Mouse (Mus musculus): ENCODE data around the gene Adgre5. TPM values are rescaled to one million over a fixed set of nuclear protein-coding genes. Genes with fewer than 3 reads are reported as not detected.
A peak's percentile ranks its signal among the peaks of the same experiment; 100 is the strongest.

The Adgre5 gene
- polyA plus RNA-seq, 1 experiment from 2014 or later, result 28.4 TPM

DNA sequence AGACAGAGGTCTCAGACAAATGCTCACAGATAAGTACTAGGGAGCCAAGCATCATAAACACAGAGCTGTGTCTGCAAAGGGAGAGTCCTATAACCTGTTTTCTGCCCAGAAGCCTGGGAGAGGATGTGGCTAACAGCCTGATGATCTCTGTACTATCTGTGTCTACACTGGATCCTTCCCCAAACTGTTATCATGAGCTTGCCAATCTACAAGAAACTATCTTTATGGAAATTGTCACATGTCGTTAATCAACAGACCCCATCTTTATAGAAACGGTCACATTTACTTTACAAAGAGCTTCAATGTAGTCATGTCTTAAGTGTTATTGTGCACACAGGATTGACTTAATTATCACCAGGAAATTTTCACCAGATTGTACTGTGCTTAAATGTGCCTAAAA lies 29.5 kb upstream of the Adgre5 start:
- H3K4me3 ChIP-seq, result no peak overlapping the region
- H3K4me1 ChIP-seq, result peaks cover 22% of the 10 kb centered on the region
- WGBS, result 77% methylated on average over 2 of the region's 2 CpGs
- no peaks in the 10 kb centered on the region for H3K27me3 ChIP-seq (replicated peaks)
- no peak overlapping the region for H3K4me2 ChIP-seq
- H3K9me3 ChIP-seq, result peaks cover 4% of the 10 kb centered on the region; the same call in 1 of the 2 replicates
- no peaks in the 10 kb centered on the region for H3K36me3 ChIP-seq
- no peak overlapping the region for H3K9ac ChIP-seq
- ATAC-seq (ENCODE audit: extremely low read depth, insufficient number of reproducible peaks, low FRiP score, low TSS enrichment), result no peak
- H3K27ac ChIP-seq (replicated peaks), result no peak overlapping the region

DNA sequence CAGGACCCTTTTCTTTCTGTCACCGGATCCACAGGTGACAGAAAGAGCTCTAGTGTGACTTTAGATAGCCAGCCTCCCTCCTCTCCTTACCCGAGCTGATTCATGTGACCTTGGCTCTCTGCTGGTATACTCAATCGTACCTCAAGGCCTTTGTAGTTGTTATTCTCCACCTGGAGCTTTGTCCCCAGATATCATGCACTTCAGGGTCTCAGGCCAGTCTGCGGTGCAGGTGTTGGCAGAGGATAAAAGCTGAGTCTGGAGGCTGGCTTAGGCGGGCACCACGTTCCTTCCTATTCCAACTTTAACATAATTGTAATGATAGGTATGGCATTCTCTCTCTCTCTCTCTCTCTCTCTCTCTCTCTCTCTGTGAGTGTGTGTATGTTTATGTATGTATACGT lies 28.6 kb upstream of the Adgre5 start:
- H3K9me3 ChIP-seq, result peaks cover 9% of the 10 kb centered on the region; the same call in 1 of the 2 replicates
- peaks cover 22% of the 10 kb centered on the region for H3K4me1 ChIP-seq
- H3K4me3 ChIP-seq, result no peak overlapping the region
- H3K9ac ChIP-seq, result no peak overlapping the region
- no peaks in the 10 kb centered on the region for H3K36me3 ChIP-seq
- no peaks in the 10 kb centered on the region for H3K27me3 ChIP-seq (replicated peaks)
- H3K4me2 ChIP-seq, result no peak overlapping the region
- H3K27ac ChIP-seq (replicated peaks), result no peak overlapping the region
- WGBS, result 61% methylated on average over 7 of the region's 7 CpGs
- ATAC-seq (ENCODE audit: extremely low read depth, insufficient number of reproducible peaks, low FRiP score, low TSS enrichment), result no peak

DNA sequence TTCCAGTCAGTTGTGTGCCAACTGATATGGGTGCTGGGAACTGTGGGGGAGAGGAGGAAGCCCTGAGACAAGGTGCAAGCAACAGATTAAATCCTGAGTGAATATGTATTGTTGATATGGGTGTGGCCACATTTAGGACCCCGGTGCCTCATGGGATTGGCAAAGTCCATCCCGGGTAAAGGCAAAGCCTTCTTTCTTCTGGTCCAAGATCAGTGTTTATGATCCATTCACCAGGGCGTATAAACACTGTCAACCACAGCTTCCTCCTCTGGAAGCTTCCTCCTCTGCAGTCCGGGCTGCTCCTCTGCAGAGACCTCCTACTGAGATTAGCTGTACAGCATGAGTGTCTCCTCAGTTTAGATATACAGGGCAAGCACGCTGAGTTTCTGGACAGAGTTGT lies 27.4 kb upstream of the Adgre5 start:
- Histone ChIP-seq H3K27ac (replicated peaks) (no peak overlapping the region), H3K36me3 (no peaks in the 10 kb centered on the region), H3K4me1 (peaks cover 22% of the 10 kb centered on the region), H3K27me3 (replicated peaks) (no peaks in the 10 kb centered on the region), H3K4me2 (no peak overlapping the region), H3K9me3 (peaks cover 9% of the 10 kb centered on the region; the same call in 1 of the 2 replicates), H3K4me3 (no peak overlapping the region), H3K9ac (no peak overlapping the region)
- WGBS, result 29% methylated on average over 5 of the region's 5 CpGs
- ATAC-seq (ENCODE audit: extremely low read depth, insufficient number of reproducible peaks, low FRiP score, low TSS enrichment), result no peak

DNA sequence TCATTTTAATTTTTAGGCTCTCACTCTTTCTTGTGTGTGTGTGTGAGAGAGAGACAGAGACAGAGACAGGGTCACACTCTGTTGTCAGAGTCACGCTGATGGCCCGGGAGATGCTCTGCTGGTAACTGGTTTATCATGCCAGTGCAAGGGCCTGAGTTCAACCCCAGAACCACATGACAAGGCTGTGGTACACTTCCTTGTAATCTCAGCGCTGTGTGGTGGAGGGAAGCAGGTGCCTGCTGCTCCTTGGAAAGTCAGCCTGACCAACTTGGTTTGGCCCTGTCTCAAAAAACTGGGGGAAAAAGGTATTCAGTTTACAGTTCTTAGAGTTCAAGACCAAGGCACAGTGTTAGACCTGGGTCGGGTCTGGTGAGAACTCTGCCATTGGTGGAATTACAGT lies 26.3 kb upstream of the Adgre5 start:
- Histone ChIP-seq H3K4me2 (no peak overlapping the region), H3K9me3 (peaks cover 9% of the 10 kb centered on the region; the same call in 1 of the 2 replicates), H3K27me3 (replicated peaks) (0 out of 2 replicates have a peak, but pooled peaks cover 2% of the 10 kb centered on the region), H3K4me3 (no peak overlapping the region), H3K9ac (no peak overlapping the region), H3K27ac (replicated peaks) (no peak overlapping the region), H3K4me1 (peaks cover 11% of the 10 kb centered on the region), H3K36me3 (no peaks in the 10 kb centered on the region)
- 86% methylated on average over 4 of the region's 4 CpGs for WGBS
- no peak for ATAC-seq (ENCODE audit: extremely low read depth, insufficient number of reproducible peaks, low FRiP score, low TSS enrichment)

DNA sequence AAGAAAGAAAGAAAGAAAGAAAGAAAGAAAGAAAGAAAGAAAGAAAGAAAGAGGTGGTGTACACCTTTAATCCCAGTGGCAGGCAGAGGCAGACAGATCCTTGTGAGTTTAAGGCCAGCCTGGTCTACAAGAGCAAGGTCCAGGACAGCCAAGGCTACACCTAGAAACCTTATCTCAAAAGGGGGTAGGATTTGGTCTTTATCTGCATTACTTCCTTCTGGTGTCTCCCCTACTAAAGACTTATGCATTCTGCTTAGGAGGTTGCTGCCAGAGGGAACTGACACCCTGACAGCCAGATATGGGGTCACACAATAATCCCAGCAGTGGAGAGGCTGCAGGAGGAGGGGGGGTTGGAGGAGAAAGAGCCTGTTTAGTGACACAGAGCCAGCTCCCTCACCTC lies 24.5 kb upstream of the Adgre5 start:
- ATAC-seq (ENCODE audit: extremely low read depth, insufficient number of reproducible peaks, low FRiP score, low TSS enrichment), result no peak
- 0 out of 2 replicates have a peak, but pooled peaks cover 2% of the 10 kb centered on the region for H3K27me3 ChIP-seq (replicated peaks)
- H3K4me1 ChIP-seq, result peaks cover 4% of the 10 kb centered on the region; the same call in 1 of the 2 replicates
- H3K9ac ChIP-seq, result no peak overlapping the region
- H3K9me3 ChIP-seq, result peaks cover 9% of the 10 kb centered on the region; the same call in 1 of the 2 replicates
- no peak overlapping the region for H3K4me2 ChIP-seq
- H3K27ac ChIP-seq (replicated peaks), result no peak overlapping the region
- no peak overlapping the region for H3K4me3 ChIP-seq
- H3K36me3 ChIP-seq, result no peaks in the 10 kb centered on the region

DNA sequence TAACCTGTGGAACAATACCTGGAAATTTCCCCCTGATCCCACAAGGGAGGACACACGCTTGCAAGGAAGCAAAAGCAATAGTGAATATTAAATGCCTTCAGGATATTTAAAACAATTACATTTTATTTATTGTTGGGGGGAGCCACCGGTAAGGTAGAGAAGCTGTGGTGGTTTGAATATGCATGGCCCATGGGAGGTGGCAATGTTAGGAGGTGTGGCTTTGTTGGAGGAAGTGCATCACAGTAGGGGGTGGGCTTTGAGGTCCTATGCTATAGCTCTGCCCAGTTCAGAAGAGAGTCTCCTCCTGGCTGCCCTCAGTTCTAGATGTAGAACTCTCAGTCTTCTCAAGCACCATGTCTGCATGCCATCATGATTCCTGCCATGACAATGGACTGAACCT lies 23.6 kb upstream of the Adgre5 start:
- Histone ChIP-seq H3K4me1 (peaks cover 4% of the 10 kb centered on the region; the same call in 1 of the 2 replicates), H3K36me3 (no peaks in the 10 kb centered on the region), H3K9me3 (peaks cover 9% of the 10 kb centered on the region; the same call in 1 of the 2 replicates), H3K4me3 (no peak overlapping the region), H3K9ac (no peak overlapping the region), H3K27ac (replicated peaks) (no peak overlapping the region), H3K4me2 (no peak overlapping the region), H3K27me3 (replicated peaks) (0 out of 2 replicates have a peak, but pooled peaks cover 2% of the 10 kb centered on the region)
- no peak for ATAC-seq (ENCODE audit: extremely low read depth, insufficient number of reproducible peaks, low FRiP score, low TSS enrichment)
- 82% methylated on average over 2 of the region's 2 CpGs for WGBS

DNA sequence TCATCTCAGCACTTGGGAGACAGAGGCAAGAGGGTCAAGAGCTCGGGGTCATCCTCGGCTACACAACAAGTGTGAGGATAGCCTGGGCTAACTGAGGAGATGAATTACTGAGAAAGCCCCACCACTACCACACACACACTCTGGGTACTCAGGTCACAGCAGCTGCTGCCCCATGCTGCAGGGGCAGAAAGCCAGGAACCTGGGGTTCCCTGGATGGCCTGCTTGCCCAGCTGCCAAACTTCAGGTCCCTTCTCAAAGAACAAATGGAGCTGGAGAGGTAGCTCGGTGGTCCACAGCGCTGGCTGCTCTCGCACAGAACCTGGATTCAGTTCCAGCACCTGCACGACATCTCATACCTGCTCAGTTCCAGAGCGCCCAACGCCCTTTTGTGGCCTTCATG lies 23.0 kb upstream of the Adgre5 start:
- H3K9me3 ChIP-seq, result peaks cover 9% of the 10 kb centered on the region; the same call in 1 of the 2 replicates
- H3K9ac ChIP-seq, result no peak overlapping the region
- 0 out of 2 replicates have a peak, but pooled peaks cover 2% of the 10 kb centered on the region for H3K27me3 ChIP-seq (replicated peaks)
- no peak overlapping the region for H3K4me2 ChIP-seq
- H3K4me3 ChIP-seq, result no peak overlapping the region
- no peaks in the 10 kb centered on the region for H3K36me3 ChIP-seq
- ATAC-seq (ENCODE audit: extremely low read depth, insufficient number of reproducible peaks, low FRiP score, low TSS enrichment), result no peak
- H3K27ac ChIP-seq (replicated peaks), result no peak overlapping the region
- 88% methylated on average over 8 of the region's 8 CpGs for WGBS
- peaks cover 8% of the 10 kb centered on the region; the same call in 1 of the 2 replicates for H3K4me1 ChIP-seq

DNA sequence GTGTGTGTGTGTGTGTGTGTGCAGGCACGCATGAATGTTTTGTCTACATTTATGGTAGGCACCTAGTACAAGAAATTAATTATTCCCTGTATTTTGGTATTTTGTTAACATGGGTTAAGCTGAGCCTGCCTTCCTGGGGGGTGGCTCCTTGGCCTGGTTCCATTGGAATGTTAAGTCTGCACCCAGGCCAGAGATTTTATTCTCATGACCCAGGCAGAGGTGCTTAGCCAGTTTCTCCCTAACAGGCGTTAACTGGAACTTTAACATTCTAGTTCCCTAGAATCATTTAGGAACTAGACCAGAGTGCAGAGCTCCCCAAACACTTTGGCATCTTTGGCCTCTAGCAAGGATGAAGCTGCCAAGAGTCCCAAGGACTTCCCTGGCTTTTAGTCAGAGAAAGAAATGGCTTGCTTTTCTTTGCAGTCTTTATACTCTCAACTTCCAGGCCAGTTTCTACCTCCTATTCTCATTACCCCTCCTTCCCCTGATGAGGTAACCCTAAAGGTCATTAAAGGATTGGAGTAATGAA lies 18.2 kb upstream of the Adgre5 start:
- Histone ChIP-seq H3K4me3 (no peak overlapping the region), H3K27me3 (replicated peaks) (0 out of 2 replicates have a peak, but pooled peaks cover 2% of the 10 kb centered on the region), H3K4me2 (no peak overlapping the region), H3K9ac (0 out of 2 replicates have a peak overlapping the region, but pooled peaks have one; percentile 28), H3K36me3 (no peaks in the 10 kb centered on the region), H3K27ac (replicated peaks) (no peak overlapping the region), H3K4me1 (0 out of 2 replicates have a peak, but pooled peaks cover 4% of the 10 kb centered on the region), H3K9me3 (peaks cover 5% of the 10 kb centered on the region; the same call in 1 of the 2 replicates)
- 67% methylated on average over 2 of the region's 2 CpGs for WGBS
- no peak for ATAC-seq (ENCODE audit: extremely low read depth, insufficient number of reproducible peaks, low FRiP score, low TSS enrichment)

DNA sequence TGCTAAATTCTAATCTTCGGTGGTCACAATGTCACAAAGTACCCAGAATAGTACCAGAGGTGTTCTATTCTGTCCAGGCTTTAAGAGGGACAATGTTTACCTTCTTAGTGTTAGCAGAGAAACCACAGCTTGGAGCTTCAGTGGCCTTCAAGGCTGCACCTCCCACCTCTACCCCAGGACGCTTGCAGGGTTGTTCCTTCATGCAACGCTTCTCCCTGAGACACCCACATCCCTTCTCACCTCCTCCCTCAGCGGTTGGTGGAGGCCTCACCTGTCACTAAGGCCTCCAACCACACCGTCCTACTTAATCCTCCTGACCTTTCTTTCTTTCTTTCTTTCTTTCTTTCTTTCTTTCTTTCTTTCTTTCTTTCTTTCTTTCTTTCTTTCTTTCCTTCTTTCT lies 17.2 kb upstream of the Adgre5 start:
- H3K4me1 ChIP-seq, result 0 out of 2 replicates have a peak, but pooled peaks cover 4% of the 10 kb centered on the region
- no peak overlapping the region for H3K9ac ChIP-seq
- 0 out of 2 replicates have a peak, but pooled peaks cover 2% of the 10 kb centered on the region for H3K27me3 ChIP-seq (replicated peaks)
- no peak for ATAC-seq (ENCODE audit: extremely low read depth, insufficient number of reproducible peaks, low FRiP score, low TSS enrichment)
- H3K4me2 ChIP-seq, result no peak overlapping the region
- no peak overlapping the region for H3K4me3 ChIP-seq
- 47% methylated on average over 5 of the region's 5 CpGs for WGBS
- peaks cover 5% of the 10 kb centered on the region; the same call in 1 of the 2 replicates for H3K9me3 ChIP-seq
- no peaks in the 10 kb centered on the region for H3K36me3 ChIP-seq
- no peak overlapping the region for H3K27ac ChIP-seq (replicated peaks)

DNA sequence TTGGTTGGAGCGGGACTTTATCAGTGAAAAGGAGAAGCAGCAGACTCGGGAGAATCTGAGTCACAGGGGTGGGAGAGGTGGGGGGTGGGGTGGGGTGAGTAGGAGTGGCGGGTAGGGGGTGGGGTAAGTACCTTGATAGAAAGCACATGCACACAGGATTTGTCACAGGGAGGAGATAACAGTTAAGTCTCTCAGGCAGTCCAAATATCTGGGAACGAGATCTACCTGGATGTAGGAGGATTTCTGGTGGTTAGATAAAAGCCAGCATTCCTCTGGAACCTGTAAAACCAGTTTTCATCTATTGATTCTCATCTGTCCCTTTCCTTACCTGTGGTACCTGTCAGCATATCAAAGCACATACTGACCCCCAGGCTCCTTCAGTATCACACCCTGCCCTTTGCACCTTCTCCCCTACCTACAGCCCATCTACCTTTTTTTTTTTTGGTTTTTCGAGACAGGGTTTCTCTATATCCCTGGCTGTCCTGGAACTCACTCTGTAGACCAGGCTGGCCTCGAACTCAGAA lies 16.0 kb upstream of the Adgre5 start:
- Histone ChIP-seq H3K9ac (no peak overlapping the region), H3K4me1 (0 out of 2 replicates have a peak, but pooled peaks cover 4% of the 10 kb centered on the region), H3K9me3 (peaks cover 5% of the 10 kb centered on the region; the same call in 1 of the 2 replicates), H3K27me3 (replicated peaks) (no peaks in the 10 kb centered on the region), H3K36me3 (no peaks in the 10 kb centered on the region), H3K27ac (replicated peaks) (no peak overlapping the region), H3K4me2 (no peak overlapping the region), H3K4me3 (no peak overlapping the region)
- 70% methylated on average over 6 of the region's 6 CpGs for WGBS
- ATAC-seq (ENCODE audit: extremely low read depth, insufficient number of reproducible peaks, low FRiP score, low TSS enrichment), result no peak

DNA sequence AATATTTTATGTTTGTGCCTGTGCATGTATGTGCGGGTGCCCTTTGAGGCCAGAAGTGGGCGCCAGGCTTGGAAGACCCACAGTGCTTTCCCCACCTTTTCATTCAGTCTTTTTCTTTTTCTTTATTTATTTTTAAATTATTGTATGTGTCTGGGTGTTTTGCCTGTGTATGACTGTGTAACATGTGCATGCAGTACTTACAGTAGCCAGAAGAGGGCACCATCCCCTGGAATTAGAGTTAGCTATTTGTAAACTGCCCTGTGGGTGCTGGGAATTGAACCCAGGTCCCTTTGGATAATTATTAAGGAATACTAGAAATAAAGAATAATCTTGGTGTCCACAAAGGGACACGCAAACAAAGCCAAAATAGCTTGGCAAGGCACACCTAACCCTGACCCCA lies 15.1 kb upstream of the Adgre5 start:
- H3K9me3 ChIP-seq, result peaks cover 5% of the 10 kb centered on the region; the same call in 1 of the 2 replicates
- H3K4me3 ChIP-seq, result no peak overlapping the region
- no peak overlapping the region for H3K27ac ChIP-seq (replicated peaks)
- 0 out of 2 replicates have a peak, but pooled peaks cover 4% of the 10 kb centered on the region for H3K4me1 ChIP-seq
- no peak overlapping the region for H3K9ac ChIP-seq
- 89% methylated on average over 3 of the region's 3 CpGs for WGBS
- no peaks in the 10 kb centered on the region for H3K36me3 ChIP-seq
- no peak for ATAC-seq (ENCODE audit: extremely low read depth, insufficient number of reproducible peaks, low FRiP score, low TSS enrichment)
- H3K4me2 ChIP-seq, result no peak overlapping the region
- no peaks in the 10 kb centered on the region for H3K27me3 ChIP-seq (replicated peaks)

DNA sequence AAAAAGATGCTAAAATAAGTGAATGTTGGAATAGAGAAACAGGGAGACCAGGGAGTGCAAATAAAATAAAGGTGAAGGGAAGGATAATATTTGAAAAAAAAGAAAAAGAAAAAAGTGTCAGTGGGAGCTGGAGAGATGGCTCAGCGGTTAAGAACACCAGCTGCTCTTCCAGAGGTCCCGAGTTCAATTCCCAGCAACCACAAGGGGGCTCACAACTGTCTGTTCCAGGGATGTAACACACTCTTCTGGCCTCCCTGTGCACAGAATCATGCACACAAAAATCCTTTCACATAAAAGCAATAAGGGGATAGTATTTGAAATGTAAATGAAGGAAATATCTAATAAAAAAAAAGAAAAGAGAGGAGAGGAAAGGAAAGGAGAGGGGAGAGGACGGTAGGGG lies 13.0 kb upstream of the Adgre5 start:
- Histone ChIP-seq H3K4me3 (no peak overlapping the region), H3K36me3 (no peaks in the 10 kb centered on the region)
- WGBS, result 47% methylated on average over 2 of the region's 3 CpGs

More for the DNA sequence above, 13.0 kb upstream of the Adgre5 start:
- ATAC-seq (ENCODE audit: extremely low read depth, insufficient number of reproducible peaks, low FRiP score, low TSS enrichment), result no peak
- H3K9ac ChIP-seq, result no peak overlapping the region
- H3K27ac ChIP-seq (replicated peaks), result no peak overlapping the region
- peaks cover 3% of the 10 kb centered on the region for H3K4me1 ChIP-seq
- H3K27me3 ChIP-seq (replicated peaks), result no peaks in the 10 kb centered on the region
- H3K9me3 ChIP-seq, result peaks cover 5% of the 10 kb centered on the region; the same call in 1 of the 2 replicates
- no peak overlapping the region for H3K4me2 ChIP-seq
